Mouse (Mus musculus) lung, adult 2 months (tissue): ENCODE measurements around the gene Olfr1441. TPM values are rescaled to one million over a fixed set of nuclear protein-coding genes. Genes with fewer than 3 reads are reported as not detected.

ENCODE experiments used
- DNase-seq: peaks from one replicate; pipeline ENCODE4 v3.0.0; 2022
- H3K4me1 ChIP-seq: fragments of 200-500 bp; 2 replicates; pipeline ENCODE4 v1.6.1; 2011; ENCODE audit warnings: low read length; ENCODE audit not compliant: control insufficient read depth, insufficient read depth
- H3K4me3 ChIP-seq: fragments of 200-500 bp; replicated peaks from 2 replicates; pipeline ENCODE3; 2011; ENCODE audit warnings: low read depth, mild to moderate bottlenecking, control low read depth, low read length; ENCODE audit errors: extremely low read depth
- CTCF ChIP-seq: fragments of 200-500 bp; IDR thresholded peaks from 2 replicates; pipeline ENCODE4 v1.5.1; 2011; ENCODE audit warnings: mild to moderate bottlenecking, low read length, control low read depth; ENCODE audit not compliant: insufficient read depth
- POLR2A ChIP-seq: fragments of 200-500 bp; IDR thresholded peaks from 2 replicates; pipeline ENCODE4 v1.6.1; 2011; ENCODE audit warnings: low read depth, mild to moderate bottlenecking, control low read depth, low read length, borderline replicate concordance; ENCODE audit errors: extremely low read depth
- WGBS: fragments of 180-500 bp; shearing (Covaris S2); methylation state at CpG from one replicate; pipeline ENCODE4 v1.1.7; 2018; 5-methylcytosine and 5-hydroxymethylcytosine counted together
- polyA plus RNA-seq: library from polyadenylated mRNA; depleted of rRNA; stranded (reverse); fragments of >200 nt; gene quantifications from 2 replicates; pipeline ENCODE4 v1.2.3, GENCODE M21; 2012

The Olfr1441 gene
- polyA plus RNA-seq, 1 experiment: not detected

- no peak for TF ChIP-seq POLR2A
- TF ChIP-seq CTCF: no peak
- Histone ChIP-seq H3K4me1 (peaks cover 3% of the 10 kb centered on the region; the same call in 1 of the 2 replicates), H3K4me3 (peak within 1 kb of the TSS; percentile 32)
- no peak for DNase-seq
- WGBS: 67% methylated on average over 11 of the region's 11 CpGs
Measured at GRCm38 (mm10) chr19:12460282-12461249, 43.3 kb downstream of the Olfr1441 start, which contains the start of gene Mpeg1. Gene Mpeg1, plus strand, starts transcription at chr19:12460779.

GRCm38 (mm10) chr19:12462851-12463721 lies 45.9 kb downstream of the Olfr1441 start:
- Histone ChIP-seq H3K4me1 (peaks cover 3% of the 10 kb centered on the region; the same call in 1 of the 2 replicates), H3K4me3 (peak overlapping the region; percentile 52)
- DNase-seq: peak; percentile 15
- WGBS: 58% methylated on average over 7 of the region's 7 CpGs
- TF ChIP-seq POLR2A: no peak

GRCm38 (mm10) chr19:12463722-12464035 lies 46.4 kb downstream of the Olfr1441 start:
- TF ChIP-seq CTCF: no peak
- no peak for TF ChIP-seq POLR2A
- Histone ChIP-seq H3K4me3 (no peak overlapping the region), H3K4me1 (peaks cover 3% of the 10 kb centered on the region; the same call in 1 of the 2 replicates)
- 8% methylated on average over 1 of the region's 1 CpGs for WGBS
- peak; percentile 71 for DNase-seq

- Histone ChIP-seq H3K4me3 (no peak overlapping the region), H3K4me1 (peaks cover 3% of the 10 kb centered on the region; the same call in 1 of the 2 replicates)
- DNase-seq: peak; percentile 28
- TF ChIP-seq POLR2A (no peak), CTCF (no peak)
- WGBS: 53% methylated on average over 5 of the region's 5 CpGs
Measured at GRCm38 (mm10) chr19:12464127-12464526, 46.9 kb downstream of the Olfr1441 start.

GRCm38 (mm10) chr19:12464674-12465073 lies 47.4 kb downstream of the Olfr1441 start:
- no peak overlapping the region for H3K4me3 ChIP-seq
- peak; percentile 47 for DNase-seq
- peaks cover 3% of the 10 kb centered on the region; the same call in 1 of the 2 replicates for H3K4me1 ChIP-seq
- WGBS: 52% methylated on average over 4 of the region's 4 CpGs
- TF ChIP-seq CTCF (no peak), POLR2A (no peak)

- TF ChIP-seq CTCF (no peak), POLR2A (no peak)
- DNase-seq: no peak
- peaks cover 3% of the 10 kb centered on the region; the same call in 1 of the 2 replicates for H3K4me1 ChIP-seq
- WGBS: 85% methylated on average over 10 of the region's 10 CpGs
- H3K4me3 ChIP-seq: no peak overlapping the region
Measured at GRCm38 (mm10) chr19:12465530-12466144, 48.4 kb downstream of the Olfr1441 start.

GRCm38 (mm10) chr19:12466204-12466603 lies 49.0 kb downstream of the Olfr1441 start:
- Histone ChIP-seq H3K4me3 (no peak overlapping the region), H3K4me1 (peaks cover 3% of the 10 kb centered on the region; the same call in 1 of the 2 replicates)
- 15% methylated on average over 7 of the region's 7 CpGs for WGBS
- peak; percentile 60 for DNase-seq
- TF ChIP-seq POLR2A (no peak), CTCF (peak; percentile 76)

GRCm38 (mm10) chr19:12467436-12467835 lies 50.2 kb downstream of the Olfr1441 start:
- DNase-seq: peak; percentile 21
- peak; percentile 25; the same call in 1 of the 2 replicates for TF ChIP-seq CTCF
- TF ChIP-seq POLR2A: no peak
- WGBS: 86% methylated on average over 5 of the region's 5 CpGs
- Histone ChIP-seq H3K4me3 (no peak overlapping the region), H3K4me1 (peaks cover 7% of the 10 kb centered on the region)

GRCm38 (mm10) chr19:12471866-12472265 lies 54.6 kb downstream of the Olfr1441 start:
- WGBS: 10% methylated on average over 3 of the region's 3 CpGs
- peak; percentile 13 for DNase-seq
- H3K4me1 ChIP-seq: peaks cover 35% of the 10 kb centered on the region
- no peak overlapping the region for H3K4me3 ChIP-seq
- TF ChIP-seq POLR2A (no peak), CTCF (no peak)
